Mouse (Mus musculus) naive thymus-derived CD4-positive, alpha-beta T cell, adult 5 months (primary cell): Measurements from ENCODE around the gene Qtrt2. TPM values are rescaled to one million over a fixed set of nuclear protein-coding genes. Genes with fewer than 3 reads are reported as not detected.

Experiments used
- polyA plus RNA-seq: library from polyadenylated mRNA; unstranded; fragments of 100-300 nt; shearing (Covaris generic); gene quantifications from one replicate; pipeline ENCODE4 v1.2.1, GENCODE M21; 2017

Qtrt2 gene
- polyA plus RNA-seq = 21.5 TPM

GRCm38 (mm10) chr16:43926341-43926859 lies at the start of gene Qtrt2:
Gene Qtrt2 (minus strand): TSS chr16:43926809.

GRCm38 (mm10) chr16:43889208-43890004 lies 37.2 kb downstream of the Qtrt2 start, which contains the start of gene Ccdc191:
Gene Ccdc191 (plus strand): TSS chr16:43889800.

Other genes with a start within 250 kb of the Qtrt2 start
- gene Drd3, start 172.8 kb downstream of the Qtrt2 start, polyA plus RNA-seq = not detected
- gene Ccdc191, start 37.0 kb downstream of the Qtrt2 start, polyA plus RNA-seq = 7.6 TPM
- 9.8 TPM for gene Zdhhc23, start 53.0 kb upstream of the Qtrt2 start, polyA plus RNA-seq
- 2.6 TPM for gene Gramd1c, start 136.5 kb upstream of the Qtrt2 start, polyA plus RNA-seq
- 22.9 TPM for gene Atp6v1a, start 212.9 kb upstream of the Qtrt2 start, polyA plus RNA-seq
- gene Naa50, start 213.0 kb upstream of the Qtrt2 start, polyA plus RNA-seq = 70.6 TPM
- 6.4 TPM for gene Usf3, start 246.4 kb upstream of the Qtrt2 start, polyA plus RNA-seq